Mouse (Mus musculus) lung, postnatal 36 days (tissue): ENCODE data around the gene Arid3b.
"Not testable (repeated sequence)": the region's sequence is repeated elsewhere in the genome, so short reads cannot be mapped to it uniquely, and the experiment has no call there.

ENCODE experiments used
- DNase-seq: peaks from one replicate; pipeline ENCODE4 v3.0.0; 2022; ENCODE audit warnings: mixed read lengths

Arid3b gene

GRCm38 (mm10) chr9:57836581-57837170 lies at the start of gene Arid3b:
Gene Arid3b (minus strand): TSS chr9:57836793.
- DNase-seq, result peak; percentile 96

DNA sequence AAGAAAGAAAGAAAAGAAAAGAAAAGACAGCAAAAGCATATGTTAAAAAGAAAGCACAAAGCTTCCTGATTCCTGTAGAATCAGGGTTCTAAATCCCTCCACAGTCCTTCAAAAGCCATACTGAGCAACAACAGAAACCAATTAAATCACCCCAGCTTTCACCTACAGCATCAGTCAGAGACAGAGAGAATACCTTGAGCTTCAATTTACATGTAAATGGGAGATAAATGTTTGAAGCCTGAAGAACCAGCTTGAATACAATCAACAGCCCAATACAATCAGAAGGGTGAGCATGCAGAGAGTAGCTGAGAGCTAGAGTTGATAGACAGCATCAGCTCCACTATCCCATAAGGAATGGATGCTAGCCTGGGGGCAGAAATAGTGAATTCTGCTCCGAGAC lies 46.8 kb upstream of the Arid3b start:
- no peak for DNase-seq

- not testable (repeated sequence) for DNase-seq
Measured at GRCm38 (mm10) chr9:57881781-57882180, 45.2 kb upstream of the Arid3b start.

- no peak for DNase-seq
Measured at GRCm38 (mm10) chr9:57880278-57880677, 43.7 kb upstream of the Arid3b start.

DNA sequence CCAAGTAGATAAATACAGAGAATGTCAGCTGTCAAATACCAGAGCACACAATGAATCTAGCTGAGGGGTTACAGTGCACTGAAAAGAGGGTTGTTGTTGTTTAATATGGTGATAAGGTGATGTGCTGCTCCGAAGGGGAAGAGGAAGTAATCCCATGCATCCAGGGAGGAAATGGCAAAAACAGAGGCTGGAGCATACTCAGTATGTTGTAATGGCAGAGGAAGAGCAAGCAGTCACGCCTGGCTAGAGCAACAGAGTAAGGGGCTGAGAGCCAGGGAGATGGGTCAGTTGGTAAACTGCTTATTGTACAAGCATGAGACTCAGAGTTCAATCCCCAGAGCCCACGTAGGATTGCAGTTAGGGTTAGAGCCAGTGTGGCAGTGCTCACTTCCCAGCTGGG lies 42.6 kb upstream of the Arid3b start:
- DNase-seq, result no peak

DNA sequence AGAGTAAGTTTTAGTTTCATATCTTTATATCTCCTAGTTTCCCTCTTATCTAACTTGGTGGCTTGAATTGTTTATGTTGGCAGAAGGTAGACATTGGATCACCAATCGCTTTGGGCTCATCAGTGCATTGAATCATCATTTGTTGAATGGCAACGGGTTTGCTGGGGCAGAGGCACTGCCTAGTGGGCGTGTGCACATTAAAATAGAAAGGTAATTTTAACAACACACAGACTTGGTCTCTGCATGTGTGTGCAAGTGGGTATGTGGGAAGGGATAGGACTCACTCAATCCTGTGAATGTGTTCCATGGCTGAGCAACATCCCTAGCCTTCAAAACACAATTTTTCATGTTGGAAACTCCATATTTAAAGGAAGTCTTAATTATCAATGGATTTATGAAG lies 38.4 kb upstream of the Arid3b start:
- DNase-seq, result no peak

- DNase-seq, result peak; percentile 17
Measured at GRCm38 (mm10) chr9:57874134-57874533, 37.5 kb upstream of the Arid3b start.

DNA sequence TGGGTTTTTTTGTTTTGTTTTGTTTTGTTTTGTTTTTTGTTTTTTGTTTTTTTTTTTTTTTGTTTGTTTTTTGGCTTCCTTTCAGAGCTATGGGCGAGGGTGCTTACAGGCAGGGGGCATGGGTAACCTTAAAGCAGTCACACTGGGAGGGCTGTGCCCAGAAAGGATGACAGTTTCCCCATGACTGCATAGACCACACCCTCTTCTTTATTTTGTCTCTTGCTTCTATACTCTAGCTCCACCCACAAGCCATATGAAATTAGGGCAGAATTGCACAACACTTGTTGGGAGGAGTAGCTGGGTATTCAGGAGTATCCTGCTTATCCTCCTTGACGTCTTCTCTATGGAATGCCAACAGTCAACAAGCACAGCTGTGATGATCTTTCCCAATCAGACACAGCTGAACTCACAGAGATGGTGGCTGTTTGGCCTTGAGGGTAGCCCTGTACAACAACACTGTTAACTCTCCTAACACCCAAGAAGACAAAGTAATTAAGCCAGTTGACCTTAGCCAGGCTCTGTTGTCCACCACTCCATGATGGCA lies 33.8 kb upstream of the Arid3b start:
- DNase-seq, result no peak

GRCm38 (mm10) chr9:57868767-57869166 lies 32.2 kb upstream of the Arid3b start:
- DNase-seq, result no peak

DNA sequence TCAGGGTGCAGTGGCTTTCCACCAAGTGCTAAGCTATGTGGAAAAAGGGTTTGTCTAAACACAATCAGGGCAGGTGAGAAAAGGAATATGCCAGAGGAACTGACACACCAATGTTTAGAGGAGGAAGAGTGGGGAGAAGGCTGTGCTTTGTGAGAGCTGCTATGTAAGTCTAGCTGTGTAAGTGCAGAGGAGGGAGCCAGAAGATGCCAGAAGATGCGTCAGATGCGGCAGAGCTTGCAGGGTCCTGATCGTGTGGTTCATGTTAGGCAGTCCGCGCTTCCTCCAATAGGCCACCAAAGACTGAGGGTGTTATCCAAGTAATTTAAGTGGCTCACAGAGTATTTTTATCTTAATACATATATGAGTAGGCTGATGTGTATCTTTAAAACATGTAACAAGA lies 31.3 kb upstream of the Arid3b start:
- DNase-seq, result no peak

- no peak for DNase-seq
Measured at GRCm38 (mm10) chr9:57867236-57867635, 30.6 kb upstream of the Arid3b start.

- DNase-seq, result peak; percentile 1
Measured at GRCm38 (mm10) chr9:57866530-57866929, 29.9 kb upstream of the Arid3b start.

- DNase-seq, result peak; percentile 10
Measured at GRCm38 (mm10) chr9:57864336-57864735, 27.7 kb upstream of the Arid3b start.

- DNase-seq, result peak; percentile 69
Measured at GRCm38 (mm10) chr9:57861951-57862471, 25.4 kb upstream of the Arid3b start.

GRCm38 (mm10) chr9:57856456-57856855 lies 19.9 kb upstream of the Arid3b start:
- no peak for DNase-seq

DNA sequence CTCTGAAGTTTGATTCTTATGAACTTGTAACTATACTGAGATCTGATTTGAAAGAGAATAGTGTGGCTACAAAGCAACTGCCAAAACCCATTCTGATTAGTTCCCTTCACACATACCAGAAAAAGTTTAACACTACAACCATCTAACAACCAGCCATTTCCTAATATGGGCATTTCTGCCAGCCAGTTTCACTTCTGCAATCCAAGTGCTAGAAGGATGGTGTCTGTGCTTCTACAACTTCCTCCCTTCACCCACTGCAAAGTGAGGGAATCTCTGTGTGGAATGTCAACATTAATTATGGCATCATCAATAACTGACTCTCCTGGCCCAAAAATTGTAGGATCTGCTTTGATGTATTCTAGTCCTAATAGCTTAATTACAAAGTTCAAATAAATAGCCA lies 17.7 kb upstream of the Arid3b start:
- DNase-seq, result peak; percentile 67

DNA sequence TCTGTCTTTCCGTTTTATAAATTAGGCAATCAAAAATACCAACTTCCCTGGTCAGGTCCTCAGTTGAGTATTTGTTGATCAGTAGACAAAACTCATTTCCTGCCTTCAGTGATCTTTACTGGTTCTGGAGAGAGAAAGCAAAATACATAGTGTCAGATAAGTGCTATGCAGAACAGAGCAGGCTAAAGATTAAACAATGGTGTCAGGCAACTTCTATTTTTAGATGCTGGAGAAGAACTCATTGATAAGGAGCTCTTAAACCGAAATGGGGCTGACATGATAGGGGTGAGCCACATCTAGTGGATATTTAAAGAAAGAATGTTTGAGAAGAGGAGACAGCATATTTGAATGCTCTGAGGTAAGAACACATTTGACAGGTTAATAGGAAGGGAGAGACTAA lies 2.4 kb upstream of the Arid3b start:
- no peak for DNase-seq

DNA sequence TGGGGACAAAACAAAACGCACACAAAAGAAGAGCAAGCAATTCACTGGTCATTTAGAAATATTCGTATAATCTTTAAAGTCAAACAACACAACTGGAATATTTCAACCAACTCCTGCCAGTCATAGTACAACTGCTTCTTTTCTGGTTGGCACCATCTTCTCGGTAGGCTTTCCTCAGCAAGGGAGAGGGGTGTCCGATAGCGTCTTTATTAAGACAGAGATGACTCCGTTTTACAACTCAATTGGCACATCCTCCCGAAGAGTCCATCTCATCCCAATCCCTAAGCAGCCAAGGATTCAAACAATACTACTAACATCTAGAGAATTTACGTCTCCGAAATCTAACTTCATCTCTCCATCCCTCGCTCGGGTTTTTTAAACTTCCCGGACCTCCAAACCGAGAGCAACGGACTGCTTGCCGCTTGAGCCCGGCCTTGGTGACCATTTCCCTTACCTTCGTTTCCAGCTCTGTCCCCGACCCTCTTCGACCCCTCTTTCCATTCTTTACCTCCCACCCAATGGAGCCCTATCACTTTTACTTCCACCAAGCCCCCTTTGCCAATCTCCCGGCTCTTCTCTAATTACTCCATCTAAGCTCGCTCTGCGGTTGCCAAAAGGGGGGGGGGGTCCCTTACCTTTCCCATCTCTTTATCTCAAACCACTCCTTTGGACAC lies 615 bp downstream of the Arid3b start:
- DNase-seq, result no peak

DNA sequence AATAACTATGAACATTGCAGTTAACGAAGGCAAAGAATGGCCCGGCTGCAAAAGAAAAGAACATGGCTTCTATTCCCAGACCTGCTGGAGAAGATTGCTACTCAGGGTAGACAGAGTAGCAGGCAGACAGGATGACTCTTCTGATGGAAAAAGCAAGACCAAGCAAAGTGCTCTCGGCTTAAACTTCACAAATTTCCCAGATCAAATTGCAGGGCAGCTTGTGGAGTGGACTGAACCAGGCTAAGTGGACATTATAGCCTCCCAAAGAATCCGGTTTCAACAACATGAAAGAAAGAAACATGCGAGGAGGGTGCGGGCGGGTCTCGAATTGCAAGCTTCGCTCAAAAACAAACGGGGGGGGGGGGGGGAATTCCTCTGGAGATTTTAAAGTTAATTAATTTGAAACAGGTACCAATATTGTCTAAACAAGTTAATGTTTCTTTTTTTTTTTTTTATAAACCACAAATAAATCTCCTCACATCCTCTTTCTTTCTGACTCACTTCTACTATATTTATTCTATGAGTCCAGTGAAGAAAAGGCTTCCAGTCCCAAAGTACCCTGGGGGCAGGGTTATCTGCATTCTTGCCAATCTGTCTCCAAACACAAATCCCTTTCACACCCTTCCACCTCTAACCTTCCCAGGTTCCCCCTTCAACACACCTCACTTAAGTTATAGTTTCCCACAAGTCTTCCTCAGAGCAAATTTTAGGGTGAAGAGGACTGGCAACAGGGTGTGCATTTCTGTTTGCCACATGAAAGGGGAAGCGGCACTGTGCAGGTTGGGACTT lies 1.8 kb downstream of the Arid3b start:
- no peak for DNase-seq

DNA sequence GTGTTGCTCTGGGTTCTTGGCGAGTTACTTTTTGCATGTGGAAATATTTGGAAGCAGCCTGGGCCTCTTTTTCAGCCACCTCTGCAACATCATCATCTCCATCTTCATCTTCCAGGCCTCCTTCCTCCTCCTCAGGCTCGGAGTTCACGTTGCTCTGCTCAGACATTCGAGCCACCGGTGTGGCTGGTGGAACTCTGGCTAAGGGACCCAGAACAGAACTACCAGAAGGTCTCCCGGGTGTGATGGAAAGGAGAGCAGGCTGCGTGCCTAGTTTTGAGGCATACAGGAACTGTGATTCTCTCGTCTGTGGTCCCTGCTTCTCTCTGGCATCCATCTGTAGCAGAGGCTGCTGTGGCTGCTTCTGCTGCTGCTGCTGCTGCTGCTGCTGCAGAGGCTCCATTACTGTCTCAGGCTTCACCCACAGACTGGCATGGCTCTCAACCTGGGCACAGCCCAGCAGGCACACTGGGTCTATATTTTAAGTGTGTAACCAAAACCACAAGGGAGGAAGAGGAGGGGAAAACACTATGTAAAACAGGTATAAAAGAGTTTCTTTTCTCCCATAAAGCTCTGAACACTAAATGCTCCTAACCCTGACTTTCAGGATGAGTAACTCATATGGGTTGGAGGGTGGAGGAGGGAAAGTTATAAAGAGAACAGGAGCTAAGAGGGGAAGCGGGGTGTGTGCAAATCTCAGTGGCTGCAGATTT lies 2.7 kb downstream of the Arid3b start:
- no peak for DNase-seq

DNA sequence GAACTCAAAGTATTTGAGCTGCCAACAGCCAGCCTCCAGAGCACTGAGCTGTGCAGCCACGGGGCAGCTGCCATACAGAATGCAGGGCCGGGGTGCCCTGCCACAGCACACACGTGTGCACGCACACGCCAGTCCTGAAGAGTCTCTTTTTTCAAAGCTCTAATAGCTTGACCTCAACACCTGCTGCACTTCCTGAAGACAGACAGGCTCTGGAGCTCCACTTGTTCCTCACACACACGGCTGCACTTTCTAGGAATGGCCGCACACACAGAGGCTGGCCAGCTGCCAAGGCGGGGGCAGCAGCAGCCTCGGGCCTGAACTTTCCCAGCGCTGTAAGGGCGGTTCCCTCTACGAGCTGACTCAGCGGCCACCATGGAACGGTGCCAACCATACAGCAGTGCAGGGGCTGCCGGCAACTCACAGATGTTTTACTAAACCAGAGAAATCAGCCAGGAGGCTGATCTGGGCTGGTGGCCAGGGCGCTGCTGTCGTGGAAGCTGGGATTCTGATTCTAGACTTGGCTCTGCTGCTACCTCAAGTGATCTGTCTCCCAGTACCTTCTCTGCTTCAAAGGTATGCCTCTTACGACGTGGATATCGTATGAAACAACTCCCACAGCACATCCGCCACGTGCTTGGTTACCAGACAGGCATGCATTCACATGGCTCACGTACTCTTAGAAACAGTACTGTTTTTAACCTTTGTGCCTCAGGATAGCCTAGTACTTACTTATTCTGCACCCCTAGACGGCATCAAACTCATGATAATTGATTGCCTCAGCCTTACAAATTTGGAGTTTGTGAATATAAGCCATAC lies 5.1 kb downstream of the Arid3b start:
- peak; percentile 95 for DNase-seq
